Mouse (Mus musculus) WW6 (cell line): ENCODE results near the gene Anxa8.

Source experiments
- DNase-seq: peaks from one replicate; pipeline ENCODE4 v3.0.0-alpha.2; 2013; ENCODE audit warnings: low read depth, low spot score

Anxa8 gene

DNA sequence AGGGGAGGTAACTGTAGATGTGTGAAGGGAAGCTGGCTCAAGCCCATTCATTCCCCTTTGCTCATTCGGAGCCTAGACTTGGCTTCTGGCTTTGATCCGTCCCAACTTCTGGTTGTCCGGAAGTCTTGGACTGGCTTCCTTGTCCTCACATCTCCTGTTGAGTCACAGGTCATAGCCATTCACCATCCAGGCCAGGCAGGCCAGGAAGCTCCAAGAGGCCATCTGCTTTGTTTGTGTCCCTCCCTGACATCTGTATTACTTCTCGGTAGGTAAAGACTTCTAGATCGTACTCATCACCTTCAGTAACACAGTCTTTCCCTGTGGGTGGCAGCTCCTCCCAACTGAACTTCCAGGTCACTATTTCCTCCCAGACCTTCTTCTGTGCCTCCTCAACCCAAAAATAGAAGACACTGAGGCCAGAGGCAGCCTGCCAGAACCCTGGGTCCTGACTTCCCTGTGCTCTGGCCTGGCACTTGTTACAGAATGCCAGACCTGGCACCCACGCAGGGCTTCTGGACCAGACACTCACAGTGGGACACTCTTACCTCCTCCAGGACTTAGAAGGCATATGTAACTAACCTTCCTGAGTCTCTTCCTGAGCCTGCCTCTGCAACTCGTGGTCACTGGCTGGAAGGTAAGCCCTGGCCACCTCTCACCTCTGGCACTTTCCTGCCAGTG is 33.4 kb downstream of the Anxa8 start:
- DNase-seq = no peak

DNA sequence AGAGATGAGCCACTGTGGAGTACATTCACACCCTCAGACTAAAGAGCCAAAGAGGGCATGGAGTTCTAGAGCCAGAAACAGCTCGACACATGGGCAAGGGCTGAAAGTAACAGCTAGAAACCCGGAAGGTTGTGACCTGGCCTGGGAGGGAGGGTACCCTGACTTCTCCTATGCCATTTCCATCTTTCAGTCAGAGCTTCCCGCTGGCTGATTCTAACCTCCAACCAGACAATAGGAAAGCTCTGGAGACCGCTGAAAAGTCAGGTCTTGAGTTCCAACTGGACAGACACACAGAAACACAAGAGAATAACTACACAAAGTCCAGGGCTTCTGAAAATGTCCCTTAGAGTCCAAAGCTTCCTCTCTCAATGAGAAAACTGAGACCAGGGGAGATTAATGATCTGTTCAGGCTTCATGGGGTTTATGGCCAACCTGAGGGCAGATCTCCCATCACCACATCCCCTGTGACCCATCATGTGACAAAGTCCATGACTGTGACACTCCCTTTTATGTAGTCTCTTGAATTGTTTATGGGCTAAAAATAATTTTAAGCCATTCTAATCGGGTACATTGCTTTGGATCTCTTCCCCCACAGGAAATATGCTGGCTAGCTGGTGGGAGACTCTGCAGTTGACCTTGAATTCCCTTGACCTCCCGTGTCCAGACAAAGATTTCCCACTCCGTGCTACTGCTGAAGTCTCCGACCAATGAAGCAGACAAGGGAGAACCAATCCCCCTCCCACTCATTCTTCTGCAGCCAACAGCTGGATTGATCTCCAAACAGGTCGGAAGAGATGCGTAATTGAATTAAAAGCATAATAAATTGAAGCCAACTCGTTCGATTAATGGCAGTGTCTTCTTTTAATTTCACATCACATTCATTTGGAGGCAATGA is 34.5 kb downstream of the Anxa8 start:
- no peak for DNase-seq

DNA sequence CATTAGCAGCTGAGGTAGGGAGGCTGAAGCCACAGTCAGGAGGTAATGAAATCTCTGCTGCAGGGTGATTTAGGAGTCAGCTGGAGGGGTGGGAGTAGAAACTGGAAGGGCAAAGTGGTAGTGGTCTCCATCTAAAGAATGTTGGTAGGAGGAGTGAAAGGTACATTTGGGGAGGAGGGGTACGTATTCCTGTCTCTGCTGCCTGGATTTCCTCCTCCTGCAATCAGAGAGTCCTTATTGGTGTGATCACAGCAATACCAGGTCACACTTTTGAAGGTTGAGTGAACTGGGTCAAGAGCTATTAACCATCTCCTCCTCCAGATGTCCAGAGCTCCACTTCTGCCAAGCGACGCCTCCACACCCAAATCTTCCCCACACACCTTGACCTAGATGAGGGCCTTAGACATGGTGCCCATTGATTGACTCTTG is 35.2 kb downstream of the Anxa8 start:
- DNase-seq = no peak

DNA sequence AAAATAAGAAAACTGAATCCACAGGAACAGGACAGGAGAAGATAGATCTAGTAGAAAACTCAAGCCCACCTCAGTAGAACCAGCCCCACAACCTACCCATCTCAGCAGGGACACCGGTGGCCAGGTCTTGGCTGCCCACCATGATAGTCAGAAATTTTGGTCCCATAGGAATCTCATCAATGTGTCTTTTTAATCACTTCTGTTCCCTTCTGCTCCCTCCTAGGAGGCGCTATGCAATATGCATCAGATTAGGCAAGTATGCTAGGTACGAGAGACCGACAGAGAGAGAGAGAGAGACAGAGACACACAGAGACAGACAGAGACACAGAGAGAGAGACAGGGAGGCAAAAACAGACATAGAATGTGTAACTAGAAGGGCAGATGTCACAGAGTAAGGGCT is 35.9 kb downstream of the Anxa8 start:
- DNase-seq = no peak

DNA sequence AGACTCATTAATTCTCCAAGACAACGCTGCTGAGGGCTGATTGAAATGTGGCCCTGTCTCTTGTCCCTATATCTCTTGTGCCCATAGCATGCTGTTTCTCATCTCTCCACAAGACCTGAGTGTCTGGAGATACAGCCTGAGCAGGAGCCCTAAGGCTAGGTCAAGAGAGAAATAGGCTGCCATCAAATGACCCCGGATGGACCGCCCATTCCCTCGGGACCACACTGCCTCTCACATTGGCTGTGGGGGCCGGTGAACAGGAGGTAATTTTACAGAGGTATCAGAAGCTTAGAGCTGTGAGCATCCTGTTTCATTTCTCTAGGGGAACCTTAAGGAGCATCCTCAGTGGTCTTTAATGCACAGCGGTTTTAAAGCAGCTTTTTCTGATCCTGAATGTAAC is 45.4 kb downstream of the Anxa8 start:
- DNase-seq = no peak

DNA sequence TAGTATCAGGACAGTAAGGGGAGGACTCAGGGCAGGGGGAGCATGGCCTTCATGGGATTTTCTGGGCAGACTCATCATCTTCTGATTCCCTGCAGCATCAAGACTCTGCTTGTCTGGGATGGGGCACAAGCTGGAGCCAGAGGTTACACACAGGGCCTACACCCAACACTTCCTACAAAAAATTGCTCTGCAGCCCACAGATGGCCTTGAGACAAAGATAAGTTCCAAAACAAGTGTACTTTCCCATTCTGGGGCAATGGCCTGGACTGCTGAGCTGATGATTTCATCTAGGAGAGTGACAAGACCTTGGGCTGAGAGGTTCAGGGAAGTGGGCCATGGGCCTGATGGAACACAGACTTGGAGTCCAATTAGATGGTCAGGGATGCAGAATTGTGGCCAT is 49.6 kb downstream of the Anxa8 start:
- no peak for DNase-seq

DNA sequence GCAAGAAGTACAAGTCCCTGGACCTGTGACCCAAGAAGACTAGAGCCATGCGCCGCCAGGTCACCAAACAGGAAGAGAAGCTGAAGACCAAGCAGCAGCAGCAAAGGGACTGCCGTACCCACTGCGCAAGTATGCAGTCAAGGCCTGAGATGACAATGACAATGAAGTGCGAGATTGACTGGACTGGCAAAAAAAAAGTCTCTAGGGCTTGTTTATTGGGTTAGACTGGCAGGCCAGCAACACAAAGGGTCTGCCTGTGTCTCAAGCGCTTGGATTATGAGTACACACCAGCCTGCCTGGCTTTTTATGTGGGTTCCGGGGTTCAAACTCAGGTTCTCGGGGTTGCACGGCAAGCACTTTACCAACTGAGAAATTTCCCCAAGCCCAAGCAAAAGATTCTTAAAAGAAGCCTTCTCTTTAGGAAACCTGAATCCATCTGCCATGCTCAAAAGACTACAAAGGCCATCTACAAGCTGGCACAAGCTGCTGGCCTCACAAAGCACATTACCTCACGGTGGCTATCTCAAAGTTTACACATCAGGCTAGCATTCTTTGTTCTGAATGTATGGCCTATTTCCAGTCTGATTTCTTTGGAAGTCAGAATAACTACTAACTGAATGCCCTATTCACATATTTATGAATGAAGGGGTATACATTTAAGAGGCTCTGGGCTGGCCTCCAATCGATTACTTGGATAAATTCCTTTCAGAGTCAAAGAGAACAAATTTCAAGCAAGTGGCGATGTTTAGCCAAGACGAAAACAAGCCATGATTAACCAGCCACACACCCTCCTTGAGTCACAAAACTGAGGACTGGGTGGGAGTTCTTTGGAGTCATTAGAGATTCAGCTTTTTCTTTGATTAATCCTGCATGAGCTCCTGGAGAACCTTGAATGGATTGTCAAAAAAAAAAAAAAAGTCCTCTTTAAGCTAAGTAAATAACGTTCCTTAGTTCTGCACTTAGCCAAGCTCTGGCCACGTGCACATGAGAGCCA is 54.2 kb downstream of the Anxa8 start:
- no peak for DNase-seq

DNA sequence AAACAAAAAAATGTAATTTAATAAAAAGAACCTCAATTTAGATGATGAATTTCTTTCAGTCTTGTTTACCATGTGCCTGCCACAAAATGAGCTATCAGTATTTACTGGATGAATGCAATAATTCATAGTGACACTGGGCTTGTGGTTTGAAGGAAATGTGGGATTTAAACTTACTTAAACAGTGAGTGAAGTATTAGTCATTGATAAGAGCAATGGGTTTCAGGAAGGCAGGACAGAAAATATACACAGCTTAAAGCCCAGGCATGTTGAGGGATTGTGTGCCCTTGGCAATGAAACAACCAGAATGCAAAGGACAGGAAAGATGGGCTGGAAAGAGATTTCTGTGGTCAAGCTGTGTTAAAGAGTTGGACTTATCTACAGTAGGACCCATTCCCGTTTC is 56.5 kb downstream of the Anxa8 start:
- no peak for DNase-seq

DNA sequence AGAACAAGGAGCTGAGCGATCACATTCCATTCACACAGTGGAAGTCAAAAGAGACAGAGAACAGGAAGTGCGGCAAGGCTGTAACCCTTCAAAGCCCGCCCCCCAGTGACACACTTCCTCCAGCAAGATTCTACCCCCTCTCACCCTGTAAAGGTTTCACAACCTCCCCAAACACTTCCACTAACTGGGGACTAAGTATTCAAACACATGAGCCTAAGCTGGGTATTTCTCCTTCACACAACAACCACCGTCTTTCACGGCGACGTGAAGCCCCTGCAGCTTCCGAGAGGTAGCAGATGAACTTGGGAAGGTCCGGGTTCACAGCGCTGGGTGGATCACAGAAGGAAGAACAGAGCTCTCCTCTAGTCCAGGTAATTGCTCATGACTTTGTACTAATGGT is 57.1 kb downstream of the Anxa8 start:
- no peak for DNase-seq
